Mouse (Mus musculus) liver, adult 2 months (tissue): ENCODE measurements around the gene Pde9a.

ENCODE experiments used
- CTCF ChIP-seq: fragments of 200-500 bp; IDR thresholded peaks from 2 replicates; pipeline ENCODE4 v1.5.1; 2011; ENCODE audit warnings: low read depth, low read length, control low read depth
- POLR2A ChIP-seq: fragments of 200-500 bp; IDR thresholded peaks from 2 replicates; pipeline ENCODE4 v1.6.1; 2011; ENCODE audit warnings: low read length, control low read depth; ENCODE audit not compliant: insufficient read depth; ENCODE audit errors: extremely low read depth

- TF ChIP-seq CTCF (no peak), POLR2A (no peak)
Measured at GRCm38 (mm10) chr17:31409741-31410350, 23.8 kb downstream of the Pde9a start.
